8 mouse cellular contexts compared by ENCODE assay signal in the genomic region with DNA sequence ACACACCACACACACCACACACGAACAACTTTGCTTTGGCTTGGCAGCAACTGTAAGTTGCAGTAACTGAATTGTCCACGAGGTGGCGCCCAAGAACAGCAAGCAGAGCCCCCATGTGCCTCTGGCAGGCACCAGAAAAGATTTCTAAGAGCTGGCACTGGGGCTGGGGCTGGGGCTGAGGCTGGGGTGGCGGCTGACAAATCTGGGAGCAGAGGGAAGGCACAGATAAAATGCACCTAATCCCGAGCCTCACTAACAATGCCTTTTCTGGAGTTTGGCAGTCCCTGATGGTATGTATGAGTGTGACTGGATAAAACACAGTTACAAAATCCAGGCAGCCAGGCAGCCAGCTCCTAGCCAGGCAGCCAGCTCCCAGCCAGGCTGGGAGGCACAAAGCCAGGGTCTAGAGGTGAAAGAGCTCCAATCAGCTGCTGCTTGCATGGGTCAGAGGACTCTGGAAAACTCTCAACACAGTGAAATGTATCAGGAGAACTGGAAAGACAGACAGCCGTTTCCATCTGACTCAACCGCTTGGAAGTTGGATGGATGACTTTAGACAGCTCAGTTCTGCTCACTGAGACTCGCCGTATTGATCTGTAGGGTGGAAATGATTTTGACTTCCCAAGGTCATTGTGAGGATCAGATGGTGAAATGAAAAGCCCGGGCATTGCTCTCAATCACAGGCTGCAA. TPM values are rescaled to one million over a fixed set of nuclear protein-coding genes. Genes with fewer than 3 reads are reported as not detected.
DNase-seq lines count a peak whose midpoint lies in the region; ATAC-seq and TF ChIP-seq lines count a peak whose summit lies in the region.

No protein-coding gene starts in this region.

- H3K27me3 ChIP-seq in forebrain, embryonic 11.5 days (ENCODE audit: control insufficient read depth, insufficient read depth, low read length), result no peaks in the 10 kb centered on the region

- no peak overlapping the region for H3K4me3 ChIP-seq in ES-E14 (ENCODE audit: insufficient read depth in 1 of 2, low read depth in 1 of 2, low read length in 2 of 2, poor library complexity in 1 of 2, severe bottlenecking in 1 of 2)
- no peak overlapping the region for H3K4me3 ChIP-seq in forebrain, embryonic 11.5 days (ENCODE audit: low read depth, low read length)

- in situ Hi-C loops in ES-E14 (cut with MboI; ENCODE audit: low sequenced_read_pairs in 2 of 2, unreplicated experiment in 2 of 2), result no loop called here

- H3K4me2 ChIP-seq in forebrain, embryonic 11.5 days (ENCODE audit: low read depth, low read length, severe bottlenecking), result no peak overlapping the region

- no peak overlapping the region for H3K9ac ChIP-seq in ES-E14 (ENCODE audit: insufficient read depth, low read depth, low read length, poor library complexity, severe bottlenecking)
- H3K9ac ChIP-seq in forebrain, embryonic 11.5 days (ENCODE audit: low read length), result no peak overlapping the region

- WGBS in forebrain, embryonic 11.5 days, result 43% methylated on average over 10 of the region's 10 CpGs

- no peak for ATAC-seq in forebrain, embryonic 11.5 days (replicated peaks; ENCODE audit: low FRiP score)
- ATAC-seq in megakaryocyte, adult 5-6 weeks (ENCODE audit: poor library complexity, severe bottlenecking), result peak; percentile 85

- peaks cover 3 to 14% of the 10 kb centered on the region in 2 experiments for H3K4me1 ChIP-seq in ES-E14 (ENCODE audit: control insufficient read depth in 2 of 2, insufficient read depth in 2 of 2, low read length in 2 of 2, poor library complexity in 1 of 2)
- peaks cover 3% of the 10 kb centered on the region; the same call in 1 of the 2 replicates for H3K4me1 ChIP-seq in forebrain, embryonic 11.5 days (replicated peaks; ENCODE audit: control insufficient read depth, insufficient read depth, low read length)

- H3K27ac ChIP-seq in ES-E14 (ENCODE audit: insufficient read depth, low read depth, low read length, poor library complexity, severe bottlenecking), result peak overlapping the region; percentile 34; the same call in 1 of the 2 replicates
- no peak overlapping the region for H3K27ac ChIP-seq in forebrain, embryonic 11.5 days (ENCODE audit: low read depth, low read length)

- DNase-seq in ES-E14 (ENCODE audit: low read depth, low spot score), result no peak
- peak; percentile 30 for DNase-seq in brain, embryonic 18.5 days (ENCODE audit: low read depth, low spot score)
- DNase-seq in forebrain, embryonic 11.5 days (ENCODE audit: low spot score), result peak; percentile 93
- DNase-seq in heart, postnatal 10 days, result peak; percentile 89 to 94
- DNase-seq in layer of hippocampus, adult 9-11 months, result peak; percentile 38
- peak; percentile 77 to 85 for DNase-seq in right cerebral cortex, postnatal 10 days (ENCODE audit: low spot score in 2 of 2)
- DNase-seq in urinary bladder, postnatal 14 days (ENCODE audit: low spot score), result peak; percentile 88

- H3K36me3 ChIP-seq in ES-E14 (ENCODE audit: control insufficient read depth, insufficient read depth, low read length, poor library complexity, severe bottlenecking), result peaks cover 47% of the 10 kb centered on the region
- no peaks in the 10 kb centered on the region for H3K36me3 ChIP-seq in forebrain, embryonic 11.5 days (ENCODE audit: control insufficient read depth, insufficient read depth, low read length)

- intact Hi-C loops in heart, postnatal 10 days (cut with DNase I), result loop anchor here (1.0 to 5.0 kb wide), 3 partner anchors 24 to 64 kb away; partner anchors contain the start of gene Zfp46

- no peaks in the 10 kb centered on the region for H3K9me3 ChIP-seq in ES-E14 (ENCODE audit: control insufficient read depth, insufficient read depth, low read depth, low read length)
- H3K9me3 ChIP-seq in forebrain, embryonic 11.5 days (ENCODE audit: control insufficient read depth, low read length), result no peaks in the 10 kb centered on the region

TF ChIP-seq in ES-E14, 5 proteins besides CTCF, POLR2A, EP300 and RAD21:
- TF ChIP-seq ZNF384 (IDR thresholded peaks at IDR 0.05; ENCODE audit: low read depth, low read length), result no peak
- no peak for TF ChIP-seq HCFC1 (IDR thresholded peaks at IDR 0.05; ENCODE audit: borderline replicate concordance, insufficient read depth, low read length)
- no peak for TF ChIP-seq MAFK (IDR thresholded peaks at IDR 0.05; ENCODE audit: insufficient read depth, low read depth, low read length)

RNA-seq across cellular contexts. Expression of gene Tcea3, which starts 13.1 kb away (rescaled TPM):
- 75.1 and 104 TPM in 2 replicates for total RNA-seq in ES-E14 (2012; rRNA removed)
- 1.1 and 1.6 TPM in 2 replicates for polyA plus RNA-seq in forebrain, embryonic 11.5 days (2014; fragmentation: Nextera tagmentation; extraction: Ambion mirVana)
- total RNA-seq in heart, postnatal 10 days (2021), result 10 to 100 TPM; 77.2 to 85.4 TPM
- 5.6 and 6.0 TPM in 2 replicates for total RNA-seq in megakaryocyte, adult 5-6 weeks (2015)
- total RNA-seq in megakaryocyte, adult 5-6 weeks (2017), result 3.5 and 7.2 TPM in 2 replicates

RNA-seq across cellular contexts. Expression of gene Zfp46, which starts 23.8 kb away (rescaled TPM):
- 5.8 and 6.1 TPM in 2 replicates for total RNA-seq in ES-E14 (2012; rRNA removed)
- 28.2 and 30.8 TPM in 2 replicates for polyA plus RNA-seq in forebrain, embryonic 11.5 days (2014; fragmentation: Nextera tagmentation; extraction: Ambion mirVana)
- total RNA-seq in heart, postnatal 10 days (2021), result 10 to 100 TPM; 60.5 to 70.1 TPM
- total RNA-seq in megakaryocyte, adult 5-6 weeks (2015), result 4.2 and 4.5 TPM in 2 replicates
- 8.1 and 9.3 TPM in 2 replicates for total RNA-seq in megakaryocyte, adult 5-6 weeks (2017)

RNA-seq across cellular contexts. Expression of gene Hnrnpr, which starts 50.1 kb away (rescaled TPM):
- total RNA-seq in ES-E14 (2012; rRNA removed), result 58.1 and 73.4 TPM in 2 replicates
- polyA plus RNA-seq in forebrain, embryonic 11.5 days (2014; fragmentation: Nextera tagmentation; extraction: Ambion mirVana), result 193 and 215 TPM in 2 replicates
- 10 to 100 TPM; 70.8 to 74.4 TPM for total RNA-seq in heart, postnatal 10 days (2021)
- 80.0 and 85.4 TPM in 2 replicates for total RNA-seq in megakaryocyte, adult 5-6 weeks (2015)
- 124 and 138 TPM in 2 replicates for total RNA-seq in megakaryocyte, adult 5-6 weeks (2017)

RNA-seq across cellular contexts. Expression of gene Asap3, which starts 54.5 kb away (rescaled TPM):
- 4.7 and 8.1 TPM in 2 replicates for total RNA-seq in ES-E14 (2012; rRNA removed)
- polyA plus RNA-seq in forebrain, embryonic 11.5 days (2014; fragmentation: Nextera tagmentation; extraction: Ambion mirVana), result 4.1 and 4.3 TPM in 2 replicates
- total RNA-seq in heart, postnatal 10 days (2021), result 10 to 100 TPM in 1 of 2 experiments, 1 to 10 TPM in 1; 5.7 to 10.8 TPM
- not detected in 2 replicates for total RNA-seq in megakaryocyte, adult 5-6 weeks (2015)
- total RNA-seq in megakaryocyte, adult 5-6 weeks (2017), result 0.04 TPM in 1 of 2 replicates, not detected in the other
